Mouse (Mus musculus) forebrain, embryonic 14.5 days (tissue): ENCODE measurements at regions not wholly inside any gene's neighbourhood (a gene's known extent, or its start where the extent isn't known, plus 50 kb on each side); places are given as distances from the start of the nearest gene placed in this dataset.
"Not testable (repeated sequence)": the region's sequence is repeated elsewhere in the genome, so short reads cannot be mapped to it uniquely, and the experiment has no call there.

ENCODE experiments used
- ATAC-seq: fragments of 200-750 bp; cut with Nextera tagmentation; 2 replicates; pipeline ENCODE4 v1.8.0; 2017; ENCODE audit warnings: mild to moderate bottlenecking, moderate library complexity
- DNase-seq: peaks from one replicate; pipeline ENCODE4 v3.0.0-alpha.2; 2015; ENCODE audit warnings: low spot score
- H3K27ac ChIP-seq: fragments of 300-500 bp; sonication (generic); 2 replicates; pipeline ENCODE4 v1.5.1; 2014; ENCODE audit warnings: low read depth, mild to moderate bottlenecking, control low read depth, low read length, moderate library complexity
- H3K27me3 ChIP-seq: fragments of 300-500 bp; sonication (generic); replicated peaks from 2 replicates; pipeline ENCODE4 v1.6.1; 2014; ENCODE audit warnings: low read length, control low read depth, mixed read lengths; ENCODE audit not compliant: control insufficient read depth, insufficient read depth
- H3K36me3 ChIP-seq: fragments of 300-500 bp; sonication (generic); 2 replicates; pipeline ENCODE4 v1.6.1; 2014; ENCODE audit warnings: low read length, control low read depth; ENCODE audit not compliant: control insufficient read depth, insufficient read depth
- H3K4me1 ChIP-seq: fragments of 300-500 bp; sonication (generic); 2 replicates; pipeline ENCODE4 v1.6.1; 2014; ENCODE audit warnings: antibody characterized with exemption, low read length, control low read depth; ENCODE audit not compliant: control insufficient read depth, insufficient read depth
- H3K4me2 ChIP-seq: fragments of 300-500 bp; sonication (generic); 2 replicates; pipeline ENCODE4 v1.6.1; 2014; ENCODE audit warnings: mild to moderate bottlenecking, control low read depth, low read length
- H3K4me3 ChIP-seq: fragments of 300-500 bp; sonication (generic); 2 replicates; pipeline ENCODE4 v1.5.1; 2014; ENCODE audit warnings: low read depth, low read length, control low read depth
- H3K9ac ChIP-seq: fragments of 300-500 bp; sonication (generic); 2 replicates; pipeline ENCODE4 v1.6.1; 2014; ENCODE audit warnings: mild to moderate bottlenecking, low read length, control low read depth, moderate library complexity
- H3K9me3 ChIP-seq: fragments of 300-500 bp; sonication (generic); replicated peaks from 2 replicates; pipeline ENCODE4 v1.6.1; 2016; ENCODE audit warnings: low read length, control low read depth, mixed read lengths; ENCODE audit not compliant: control insufficient read depth
- WGBS: fragments of 180-500 bp; shearing (Covaris S2); extraction: QIAGEN DNeasy Blood & Tissue Kit; methylation state at CpG from one replicate; pipeline ENCODE4 v1.1.7; 2014; 5-methylcytosine and 5-hydroxymethylcytosine counted together

- H3K4me1 ChIP-seq = no peaks in the 10 kb centered on the region
- H3K36me3 ChIP-seq = no peaks in the 10 kb centered on the region
- 95% methylated on average over 9 of the region's 9 CpGs for WGBS
- DNase-seq = no peak
- no peak overlapping the region for H3K9ac ChIP-seq
- no peak for ATAC-seq
- H3K4me2 ChIP-seq = no peak overlapping the region
- H3K27me3 ChIP-seq = no peaks in the 10 kb centered on the region
- no peak overlapping the region for H3K4me3 ChIP-seq
- no peaks in the 10 kb centered on the region for H3K9me3 ChIP-seq
- no peak overlapping the region for H3K27ac ChIP-seq
Observed at GRCm38 (mm10) chr3:34740110-34740509, 89.9 kb downstream of the Sox2 start.

GRCm38 (mm10) chr3:34745181-34745736 is 95.1 kb downstream of the Sox2 start:
- DNase-seq (no peak), ATAC-seq (no peak)
- Histone ChIP-seq H3K27ac (no peak overlapping the region), H3K27me3 (no peaks in the 10 kb centered on the region), H3K4me1 (no peaks in the 10 kb centered on the region), H3K9me3 (no peaks in the 10 kb centered on the region), H3K36me3 (no peaks in the 10 kb centered on the region), H3K4me2 (no peak overlapping the region), H3K9ac (no peak overlapping the region), H3K4me3 (no peak overlapping the region)
- 74% methylated on average over 5 of the region's 5 CpGs for WGBS

- Histone ChIP-seq H3K27ac (no peak overlapping the region), H3K9me3 (no peaks in the 10 kb centered on the region), H3K27me3 (no peaks in the 10 kb centered on the region), H3K4me1 (no peaks in the 10 kb centered on the region), H3K9ac (no peak overlapping the region), H3K4me2 (no peak overlapping the region), H3K4me3 (no peak overlapping the region), H3K36me3 (no peaks in the 10 kb centered on the region)
- 79% methylated on average over 10 of the region's 10 CpGs for WGBS
- no peak for DNase-seq
- ATAC-seq = no peak
Observed at GRCm38 (mm10) chr3:34747499-34748093, 97.4 kb downstream of the Sox2 start.

GRCm38 (mm10) chr3:34749989-34750388 is 99.8 kb downstream of the Sox2 start:
- DNase-seq (no peak), ATAC-seq (no peak)
- H3K4me1 ChIP-seq = no peaks in the 10 kb centered on the region
- no peak overlapping the region for H3K4me3 ChIP-seq
- 69% methylated on average over 7 of the region's 7 CpGs for WGBS
- no peaks in the 10 kb centered on the region for H3K36me3 ChIP-seq
- no peaks in the 10 kb centered on the region for H3K27me3 ChIP-seq
- no peak overlapping the region for H3K9ac ChIP-seq
- no peaks in the 10 kb centered on the region for H3K9me3 ChIP-seq
- no peak overlapping the region for H3K27ac ChIP-seq
- H3K4me2 ChIP-seq = no peak overlapping the region

- Histone ChIP-seq H3K4me3 (no peak overlapping the region), H3K27me3 (no peaks in the 10 kb centered on the region), H3K4me1 (no peaks in the 10 kb centered on the region), H3K9me3 (no peaks in the 10 kb centered on the region), H3K27ac (no peak overlapping the region), H3K36me3 (no peaks in the 10 kb centered on the region), H3K4me2 (no peak overlapping the region), H3K9ac (no peak overlapping the region)
- ATAC-seq (0 out of 2 replicates have a peak, but pooled peaks have one; percentile 55), DNase-seq (peak; percentile 48)
- 57% methylated on average over 5 of the region's 5 CpGs for WGBS
Observed at GRCm38 (mm10) chr3:34751551-34751950, 101.3 kb downstream of the Sox2 start.

DNA sequence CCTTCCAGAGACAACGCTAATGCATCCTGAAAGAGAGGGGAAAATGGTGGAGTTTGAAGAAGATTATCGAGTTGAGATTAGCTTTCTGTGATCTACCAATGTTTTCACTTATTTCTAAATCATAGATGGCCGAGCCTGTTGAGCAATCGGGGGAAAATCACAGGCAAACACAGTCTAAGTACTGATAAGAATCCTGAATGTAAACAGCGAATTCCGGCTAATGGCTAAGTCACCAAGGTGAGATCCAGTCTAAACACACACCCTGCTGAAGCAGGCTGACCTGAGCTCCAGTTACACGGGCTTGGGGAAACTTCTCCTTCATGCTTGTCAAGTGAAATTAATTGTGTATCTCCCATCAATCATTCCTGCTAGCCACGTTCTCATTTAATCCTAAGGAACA is 103.4 kb downstream of the Sox2 start:
- ATAC-seq (no peak), DNase-seq (no peak)
- H3K4me3 ChIP-seq = no peak overlapping the region
- no peaks in the 10 kb centered on the region for H3K27me3 ChIP-seq
- 83% methylated on average over 8 of the region's 8 CpGs for WGBS
- H3K4me2 ChIP-seq = no peak overlapping the region
- no peaks in the 10 kb centered on the region for H3K36me3 ChIP-seq
- no peaks in the 10 kb centered on the region for H3K4me1 ChIP-seq
- no peaks in the 10 kb centered on the region for H3K9me3 ChIP-seq
- no peak overlapping the region for H3K9ac ChIP-seq
- no peak overlapping the region for H3K27ac ChIP-seq

DNA sequence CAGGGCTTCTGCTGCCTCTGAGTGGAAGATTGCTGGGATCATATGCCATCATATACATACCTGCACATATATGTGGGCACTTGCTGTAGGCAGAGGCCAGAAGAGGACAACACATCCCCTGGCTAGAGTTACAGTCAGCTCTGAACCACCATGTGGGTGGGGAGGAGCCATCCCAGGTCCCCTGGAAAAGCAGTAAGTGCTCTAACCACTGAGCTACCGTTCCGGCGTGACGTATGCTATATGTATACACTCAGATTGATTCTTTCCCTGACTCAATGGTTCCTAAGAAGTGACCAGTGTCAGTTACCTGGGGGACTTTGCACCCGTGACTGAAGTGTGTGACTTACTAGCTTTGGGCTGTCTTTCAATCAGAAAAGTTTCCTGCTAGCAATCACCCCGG is 104.6 kb downstream of the Sox2 start:
- Histone ChIP-seq H3K36me3 (no peaks in the 10 kb centered on the region), H3K27me3 (no peaks in the 10 kb centered on the region), H3K4me3 (no peak overlapping the region), H3K27ac (no peak overlapping the region), H3K9me3 (no peaks in the 10 kb centered on the region), H3K4me1 (no peaks in the 10 kb centered on the region), H3K9ac (no peak overlapping the region), H3K4me2 (no peak overlapping the region)
- DNase-seq = no peak
- 93% methylated on average over 6 of the region's 6 CpGs for WGBS
- no peak for ATAC-seq

DNA sequence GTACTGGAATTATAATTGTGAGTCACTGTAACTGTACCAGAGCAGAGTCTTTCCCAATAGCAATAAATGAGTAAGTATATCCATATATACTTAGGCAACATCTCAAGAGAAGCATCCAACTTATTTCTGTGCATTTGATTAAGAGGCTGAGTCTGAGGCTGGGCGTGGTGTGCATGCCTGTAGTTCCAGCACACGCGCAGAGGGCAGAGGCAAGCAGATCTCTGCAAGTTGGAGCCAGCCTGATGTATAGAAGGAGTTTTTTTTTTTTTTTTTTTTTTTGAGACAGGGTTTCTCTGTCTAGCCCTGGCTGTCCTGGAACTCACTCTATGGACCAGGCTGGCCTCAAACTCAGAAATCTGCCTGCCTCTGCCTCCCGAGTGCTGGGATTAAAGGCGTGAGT is 105.1 kb downstream of the Sox2 start:
- H3K9ac ChIP-seq, H3K27me3 ChIP-seq, H3K27ac ChIP-seq, ATAC-seq, H3K4me3 ChIP-seq, H3K4me1 ChIP-seq, DNase-seq, H3K36me3 ChIP-seq, H3K4me2 ChIP-seq, H3K9me3 ChIP-seq: not testable (repeated sequence)
- 96% methylated on average over 5 of the region's 5 CpGs for WGBS

- Histone ChIP-seq H3K4me1 (no peaks in the 10 kb centered on the region), H3K27me3 (no peaks in the 10 kb centered on the region), H3K4me2 (no peak overlapping the region), H3K36me3 (no peaks in the 10 kb centered on the region), H3K27ac (no peak overlapping the region), H3K9ac (no peak overlapping the region), H3K9me3 (no peaks in the 10 kb centered on the region), H3K4me3 (no peak overlapping the region)
- 21% methylated on average over 7 of the region's 7 CpGs for WGBS
- DNase-seq (no peak), ATAC-seq (no peak)
Observed at GRCm38 (mm10) chr3:34756632-34757031, 106.4 kb downstream of the Sox2 start.
